Mouse (Mus musculus): ENCODE measurements around the gene Ube2g1.
"Not testable (repeated sequence)": the region's sequence is repeated elsewhere in the genome, so short reads cannot be mapped to it uniquely, and the experiment has no call there.

The Ube2g1 gene

DNA sequence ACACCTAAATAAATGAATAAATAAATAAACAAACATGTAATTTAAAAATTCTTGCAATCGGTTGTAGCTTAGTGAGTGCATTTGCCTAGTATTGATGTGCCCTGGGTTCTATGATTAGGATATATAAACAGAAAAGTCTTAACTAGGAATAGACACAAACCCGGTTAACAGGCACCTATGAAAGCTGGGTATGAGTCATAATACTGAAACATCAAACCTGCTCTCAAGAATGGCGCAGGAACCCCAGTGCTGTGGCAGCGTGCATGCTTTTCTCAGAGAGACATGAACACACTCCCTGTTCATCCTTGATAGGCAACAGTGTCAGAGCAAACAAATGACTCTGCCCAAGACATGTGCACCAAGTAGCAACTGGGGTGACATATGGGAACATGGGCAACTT lies 9.3 kb upstream of the Ube2g1 start:
- in situ Hi-C loops (cut with MboI, MseI), result no loop called here

- in situ Hi-C loops (cut with MboI, MseI), result loop anchor here (5.0 kb wide), 1 partner anchor 85 kb away; the partner anchor contains the start of gene Ankfy1
These were observed 487 bp downstream of the Ube2g1 start for GRCm38 (mm10) chr11:72607469-72608070.

- in situ Hi-C loops (cut with MboI, MseI), result loop anchor here (5.0 kb wide), 1 partner anchor 84 kb away; the partner anchor contains the start of gene Ankfy1
These were observed 1.1 kb downstream of the Ube2g1 start for GRCm38 (mm10) chr11:72608071-72608679.

- in situ Hi-C loops (cut with MboI, MseI), result loop anchor here (5.0 kb wide), 1 partner anchor 83 kb away; the partner anchor contains the start of gene Ankfy1
These were observed 2.2 kb downstream of the Ube2g1 start for GRCm38 (mm10) chr11:72609242-72609641.

GRCm38 (mm10) chr11:72614336-72614735 lies 7.3 kb downstream of the Ube2g1 start:
- in situ Hi-C loops (cut with MboI, MseI), result not testable (repeated sequence)

DNA sequence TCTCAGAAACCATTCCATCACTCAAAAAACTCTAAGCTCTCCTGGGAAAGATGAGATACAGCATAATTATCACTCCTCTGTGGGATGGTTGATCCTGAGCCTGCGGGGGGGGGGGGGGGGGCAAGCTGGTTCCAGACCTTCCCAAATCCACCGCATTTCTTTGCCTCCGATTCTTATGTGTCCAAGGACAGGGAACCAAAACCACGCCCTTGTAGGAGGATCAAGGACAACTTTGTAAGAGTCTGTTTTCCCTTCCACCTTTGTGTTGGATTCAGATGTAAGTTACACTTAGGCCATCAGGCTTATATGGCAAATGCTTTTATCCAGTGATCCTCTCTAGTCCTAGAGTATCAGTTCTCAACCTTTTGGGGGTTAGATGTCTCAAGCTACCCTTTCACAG lies 8.8 kb downstream of the Ube2g1 start:
- in situ Hi-C loops (cut with MboI, MseI), result no loop called here

DNA sequence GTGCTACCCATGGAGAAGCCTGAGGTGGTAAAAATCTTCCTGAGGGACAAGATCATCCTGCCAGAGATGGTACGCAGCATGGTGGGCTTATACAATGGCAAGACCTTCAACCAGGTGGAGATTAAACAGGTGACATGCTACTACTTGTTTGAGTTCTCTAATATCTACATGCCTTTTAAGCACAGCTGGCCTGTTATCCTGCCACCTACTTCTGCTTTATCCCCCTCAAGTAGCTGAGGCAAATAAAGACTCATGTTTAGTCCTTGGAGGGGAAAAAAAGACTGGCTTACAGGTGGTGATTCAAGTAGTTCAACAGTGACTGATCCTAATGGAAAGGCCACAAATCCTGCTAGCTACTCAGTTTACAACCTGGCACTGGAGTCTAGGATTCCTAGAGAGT lies 11.4 kb downstream of the Ube2g1 start:
- in situ Hi-C loops (cut with MboI, MseI), result no loop called here

GRCm38 (mm10) chr11:72642730-72643129 lies 35.6 kb downstream of the Ube2g1 start:
- in situ Hi-C loops (cut with MboI, MseI), result no loop called here

- in situ Hi-C loops (cut with MboI, MseI), result no loop called here
These were observed 38.3 kb downstream of the Ube2g1 start for GRCm38 (mm10) chr11:72645386-72645785.

DNA sequence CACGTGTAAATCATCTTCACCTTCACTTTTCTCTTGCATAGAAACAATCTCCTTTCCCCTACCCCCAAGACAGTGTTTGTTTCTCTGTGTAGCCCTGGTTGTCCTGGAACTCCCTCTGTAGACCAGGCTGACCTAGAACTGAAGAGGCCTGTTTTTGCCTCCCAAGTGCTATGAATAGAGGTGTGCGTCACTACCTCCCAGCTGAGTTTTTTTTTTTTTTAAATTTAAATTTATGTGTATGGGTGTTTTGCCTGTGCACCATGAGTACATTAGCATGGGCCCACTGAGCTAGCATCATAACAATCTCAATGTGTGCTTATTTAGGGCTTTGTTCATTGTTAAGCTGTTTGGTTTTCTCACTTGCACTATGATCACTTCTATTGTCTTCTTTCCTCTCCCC lies 43.3 kb downstream of the Ube2g1 start:
- in situ Hi-C loops (cut with MboI, MseI), result no loop called here

DNA sequence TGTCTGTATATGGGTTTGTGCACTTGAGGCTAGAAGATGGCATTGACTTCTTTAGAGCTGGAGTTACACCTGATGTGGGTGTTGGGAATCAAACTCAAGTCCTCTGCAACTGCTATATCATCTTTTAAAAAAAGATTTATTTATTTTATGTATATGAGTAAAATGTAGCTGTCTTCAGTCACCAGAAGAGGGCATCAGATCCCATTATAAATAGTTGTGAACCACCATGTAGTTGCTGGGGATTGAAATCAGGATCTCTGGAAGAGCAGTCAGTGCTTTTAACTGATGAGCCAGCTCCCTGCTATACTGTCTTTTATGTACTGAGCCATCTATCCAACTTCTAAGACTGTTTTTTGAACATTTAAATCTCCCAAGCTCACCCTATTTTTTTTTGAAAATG lies 52.8 kb downstream of the Ube2g1 start:
- in situ Hi-C loops (cut with MboI, MseI), result no loop called here

- in situ Hi-C loops (cut with MboI, MseI), result no loop called here
These were observed 53.3 kb downstream of the Ube2g1 start for GRCm38 (mm10) chr11:72660359-72660758.

DNA sequence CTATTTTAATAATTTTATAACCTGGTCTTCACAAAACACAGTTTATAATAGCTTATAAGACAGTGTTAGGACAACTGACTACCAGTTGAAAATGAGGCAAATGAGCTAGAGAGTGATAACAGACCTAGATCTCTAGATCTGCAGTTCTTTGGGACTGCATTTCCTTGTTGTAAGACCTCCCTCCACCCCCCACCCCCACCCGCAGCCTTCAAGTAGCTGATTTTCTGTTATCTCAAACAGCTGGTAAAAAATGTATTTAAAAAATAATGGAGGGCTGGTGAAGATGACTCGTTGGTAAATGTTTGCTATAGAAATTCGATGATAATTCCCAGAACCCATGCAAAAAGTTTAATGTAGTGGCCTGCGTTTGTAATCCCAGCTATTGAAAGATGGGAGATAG lies 57.6 kb downstream of the Ube2g1 start:
- in situ Hi-C loops (cut with MboI, MseI), result no loop called here

- in situ Hi-C loops (cut with MboI, MseI), result no loop called here
These were observed 63.6 kb downstream of the Ube2g1 start for GRCm38 (mm10) chr11:72670634-72671033.

GRCm38 (mm10) chr11:72671294-72671988 lies 64.4 kb downstream of the Ube2g1 start:
- in situ Hi-C loops (cut with MboI, MseI), result no loop called here

- in situ Hi-C loops (cut with MboI, MseI), result no loop called here
These were observed 65.4 kb downstream of the Ube2g1 start for GRCm38 (mm10) chr11:72672438-72672837.

DNA sequence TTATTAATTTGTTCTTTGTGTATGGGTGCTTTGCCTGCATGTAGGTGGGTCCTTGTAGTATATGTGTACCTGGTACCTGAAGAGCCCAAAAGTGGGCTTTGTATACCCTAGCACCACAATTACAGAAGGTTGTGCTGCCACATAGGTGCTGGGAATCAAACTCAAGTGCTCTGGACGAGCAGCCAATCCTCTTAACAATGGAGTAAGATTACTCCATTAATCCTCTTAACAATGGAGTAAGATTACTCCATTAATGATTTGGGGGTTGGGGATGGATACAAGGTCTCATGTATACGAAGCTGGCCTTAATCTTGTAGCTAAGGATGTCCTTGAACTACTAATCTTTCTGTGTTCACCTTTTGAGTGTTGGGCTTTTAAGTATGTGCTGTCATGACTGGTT lies 68.2 kb downstream of the Ube2g1 start:
- in situ Hi-C loops (cut with MboI, MseI), result no loop called here

- in situ Hi-C loops (cut with MboI, MseI), result no loop called here
These were observed 73.6 kb downstream of the Ube2g1 start for GRCm38 (mm10) chr11:72680726-72681125.

GRCm38 (mm10) chr11:72683402-72683801 lies 76.3 kb downstream of the Ube2g1 start:
- in situ Hi-C loops (cut with MboI, MseI), result no loop called here

DNA sequence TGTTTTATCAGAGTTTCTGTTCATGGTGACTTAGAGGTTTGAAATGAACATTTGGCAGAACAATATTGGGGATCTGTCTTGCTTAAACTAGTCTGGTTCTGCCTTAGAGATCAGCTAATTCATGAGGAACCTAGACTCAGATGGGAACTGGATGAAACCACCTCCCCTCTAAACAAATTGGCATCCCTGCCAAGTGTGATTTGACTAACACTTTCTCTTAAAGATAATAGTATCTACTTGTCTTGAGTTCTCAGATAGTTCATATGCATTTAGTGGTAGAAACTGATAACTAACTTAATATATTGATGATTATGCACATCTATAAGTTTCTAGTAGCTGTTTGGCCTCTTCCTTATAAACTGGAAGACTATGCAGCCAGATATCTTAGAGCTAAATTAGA lies 79.6 kb downstream of the Ube2g1 start:
- in situ Hi-C loops (cut with MboI, MseI), result no loop called here

DNA sequence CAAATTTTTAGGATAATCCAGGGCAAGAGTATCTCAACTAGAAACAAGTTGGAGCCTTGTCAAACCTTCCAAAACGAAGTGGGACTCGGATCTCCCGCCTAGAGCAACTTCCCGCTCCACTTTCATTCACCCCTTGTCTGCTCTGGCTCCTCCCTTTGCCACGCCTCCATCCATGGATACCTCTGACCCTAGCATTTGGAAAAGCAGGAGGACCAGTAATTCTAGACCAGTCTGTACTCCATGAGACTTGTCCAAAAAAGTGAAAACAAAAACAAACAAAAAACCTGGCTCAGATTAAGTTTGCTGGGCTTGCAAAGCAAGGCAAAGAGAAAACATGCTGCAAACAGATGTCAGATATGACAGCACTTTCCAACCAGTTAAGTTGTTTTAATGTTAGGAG lies 81.2 kb downstream of the Ube2g1 start:
- in situ Hi-C loops (cut with MboI, MseI), result no loop called here

- in situ Hi-C loops (cut with MboI, MseI), result no loop called here
These were observed 82.0 kb downstream of the Ube2g1 start for GRCm38 (mm10) chr11:72689115-72689514.

All from T-helper 1 cell (primary cell).